Mouse (Mus musculus) testis, adult 2 months (tissue): ENCODE measurements around the gene Cbx1.

Experiments
- CTCF ChIP-seq: fragments of 200-500 bp; IDR thresholded peaks from 2 replicates; pipeline ENCODE4 v1.5.1; 2012; ENCODE audit warnings: low read depth, mild to moderate bottlenecking, inconsistent platforms, low read length, moderate library complexity; ENCODE audit not compliant: control insufficient read depth, insufficient read depth, insufficient replicate concordance
- POLR2A ChIP-seq: fragments of 200-500 bp; IDR thresholded peaks from 2 replicates; pipeline ENCODE4 v1.6.1; 2012; ENCODE audit warnings: low read depth, mild to moderate bottlenecking, inconsistent platforms, low read length, moderate library complexity; ENCODE audit not compliant: control insufficient read depth

DNA sequence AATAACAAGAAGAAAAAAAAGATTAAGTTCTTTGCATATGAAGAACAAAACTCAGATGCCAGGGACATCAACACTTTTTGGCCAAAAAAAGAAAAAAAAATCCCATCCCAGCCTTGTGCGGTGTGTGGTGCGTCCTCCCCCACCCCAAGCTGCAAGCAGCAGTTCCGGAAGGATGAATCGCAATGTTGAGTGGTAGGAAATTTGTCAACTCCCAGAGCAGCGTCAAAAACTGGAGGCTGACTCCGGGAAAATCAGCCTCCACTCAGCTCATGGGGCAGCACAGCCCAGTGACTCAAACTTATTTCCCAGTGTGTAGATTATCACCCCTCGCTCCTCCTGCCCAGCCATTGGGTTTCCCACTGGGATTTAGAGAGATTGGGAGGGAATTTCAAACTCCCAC lies 26.9 kb upstream of the Cbx1 start:
- TF ChIP-seq POLR2A (no peak), CTCF (no peak)
